Mouse (Mus musculus): Measurements from ENCODE around the gene Gas7. TPM values are rescaled to one million over a fixed set of nuclear protein-coding genes. Genes with fewer than 3 reads are reported as not detected.

The Gas7 gene
- polyA plus RNA-seq, 1 experiment from 2014 or later = 2.7 TPM

DNA sequence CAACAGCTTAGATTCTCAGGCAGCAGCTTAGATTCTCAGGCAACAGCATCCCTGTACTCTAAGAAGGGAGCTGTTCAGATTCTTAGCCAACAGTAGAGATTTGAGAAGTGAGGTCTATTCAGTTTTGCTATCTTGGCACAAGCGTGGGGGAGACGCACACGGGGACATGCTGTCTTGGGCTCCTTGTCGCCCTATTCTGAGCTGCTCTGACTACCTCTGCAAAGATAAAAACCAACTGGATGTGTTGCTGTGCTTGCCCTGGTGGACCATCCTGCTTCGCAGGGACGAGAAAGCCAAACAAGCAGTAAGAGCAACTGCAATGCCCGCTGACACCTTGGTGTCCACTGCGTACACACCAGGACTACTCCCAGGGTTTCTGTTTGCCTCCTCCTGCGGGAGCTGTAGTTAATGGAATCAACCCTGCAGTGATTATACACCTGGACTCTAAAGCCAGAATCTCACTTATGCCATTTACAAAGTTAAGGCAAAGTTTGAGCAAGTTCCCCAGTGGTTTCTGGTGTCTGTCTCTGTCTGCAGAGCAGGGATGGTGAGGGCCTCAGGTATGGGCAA, 198.4 kb downstream of the Gas7 start:
- Histone ChIP-seq H3K27me3 (ENCODE audit: control insufficient read depth, insufficient read depth, low read length) (no peaks in the 10 kb centered on the region), H3K4me1 (ENCODE audit: control insufficient read depth, insufficient read depth, low read length) (peaks cover 5% of the 10 kb centered on the region), H3K4me2 (ENCODE audit: low read depth, severe bottlenecking) (no peak overlapping the region), H3K9ac (ENCODE audit: low read length) (no peak overlapping the region), H3K36me3 (ENCODE audit: control insufficient read depth, insufficient read depth, low read length) (no peaks in the 10 kb centered on the region), H3K9me3 (ENCODE audit: control insufficient read depth, low read length) (no peaks in the 10 kb centered on the region), H3K27ac (replicated peaks; ENCODE audit: low read depth, low read length) (no peak overlapping the region), H3K4me3 (ENCODE audit: low read depth, low read length) (no peak overlapping the region)
- no peak for ATAC-seq (ENCODE audit: insufficient number of reproducible peaks, low FRiP score, low TSS enrichment, low read depth)
- 88% methylated on average over 9 of the region's 9 CpGs for WGBS
- no peak for DNase-seq (ENCODE audit: low spot score)

DNA sequence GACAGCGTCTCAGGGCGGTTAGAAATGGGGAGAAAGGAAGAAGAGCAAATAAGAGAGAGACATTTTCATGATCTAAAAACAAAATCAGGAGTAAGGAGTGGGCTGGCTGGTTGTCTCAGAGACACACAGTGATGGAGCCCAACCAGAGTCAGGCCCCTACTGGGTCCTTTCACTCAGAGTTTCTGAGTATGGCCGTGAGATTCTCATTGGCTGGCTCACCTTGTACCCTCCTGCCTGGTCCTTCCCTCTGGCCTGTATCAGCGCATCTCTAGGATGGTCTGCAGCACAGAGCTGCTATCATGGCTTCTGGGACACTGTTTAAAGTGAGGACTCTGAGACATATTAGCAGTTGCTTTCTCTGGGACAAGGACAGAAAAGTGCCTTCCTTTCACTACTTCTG, 199.3 kb downstream of the Gas7 start:
- ATAC-seq (ENCODE audit: insufficient number of reproducible peaks, low FRiP score, low TSS enrichment, low read depth) = no peak
- Histone ChIP-seq H3K36me3 (ENCODE audit: control insufficient read depth, insufficient read depth, low read length) (no peaks in the 10 kb centered on the region), H3K9ac (ENCODE audit: low read length) (no peak overlapping the region), H3K9me3 (ENCODE audit: control insufficient read depth, low read length) (no peaks in the 10 kb centered on the region), H3K4me3 (ENCODE audit: low read depth, low read length) (no peak overlapping the region), H3K27me3 (ENCODE audit: control insufficient read depth, insufficient read depth, low read length) (no peaks in the 10 kb centered on the region), H3K4me2 (ENCODE audit: low read depth, severe bottlenecking) (no peak overlapping the region), H3K27ac (replicated peaks; ENCODE audit: low read depth, low read length) (no peak overlapping the region), H3K4me1 (ENCODE audit: control insufficient read depth, insufficient read depth, low read length) (peaks cover 5% of the 10 kb centered on the region)
- WGBS = 82% methylated on average over 4 of the region's 4 CpGs
- no peak for DNase-seq (ENCODE audit: low spot score)

DNA sequence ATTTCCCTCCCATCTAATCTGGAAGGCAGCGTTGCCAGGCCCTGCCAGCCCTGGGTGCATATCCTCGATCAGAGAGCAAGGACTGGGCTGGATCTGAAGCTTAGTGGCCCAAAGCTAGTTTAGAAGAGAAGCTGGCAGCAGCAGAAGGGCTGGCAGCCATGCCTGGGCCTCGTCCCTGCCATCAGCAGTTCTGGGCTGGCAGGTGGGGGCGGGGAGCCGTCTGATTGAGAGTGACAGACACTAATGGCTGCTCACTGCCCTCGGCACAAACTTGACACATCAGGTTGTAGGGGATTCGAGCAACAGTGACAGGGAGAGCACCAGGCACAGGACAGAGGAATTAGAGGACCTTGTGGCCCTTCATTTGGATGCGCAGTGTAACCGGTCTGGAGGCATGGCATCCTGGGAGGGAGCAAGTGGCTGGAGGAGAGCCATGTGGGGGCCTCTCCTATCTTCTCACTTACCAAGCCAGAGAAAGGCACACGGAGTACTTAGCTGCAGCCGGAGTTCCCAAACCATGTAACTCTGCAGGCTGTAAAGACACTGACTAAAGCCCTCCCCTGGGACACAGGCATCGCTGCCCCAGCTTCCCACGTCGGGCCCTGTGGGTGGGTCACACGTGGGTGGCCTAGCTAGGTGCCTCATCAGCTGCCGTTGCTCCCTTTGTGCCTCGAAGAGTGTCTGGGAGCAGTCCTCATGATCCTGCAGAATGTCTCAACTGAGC, 200.2 kb downstream of the Gas7 start:
- H3K4me3 ChIP-seq (ENCODE audit: low read depth, low read length) = no peak overlapping the region
- H3K9me3 ChIP-seq (ENCODE audit: control insufficient read depth, low read length) = no peaks in the 10 kb centered on the region
- DNase-seq (ENCODE audit: low spot score) (no peak), ATAC-seq (ENCODE audit: insufficient number of reproducible peaks, low FRiP score, low TSS enrichment, low read depth) (no peak)
- 72% methylated on average over 17 of the region's 17 CpGs for WGBS
- H3K9ac ChIP-seq (ENCODE audit: low read length) = no peak overlapping the region
- no peaks in the 10 kb centered on the region for H3K36me3 ChIP-seq (ENCODE audit: control insufficient read depth, insufficient read depth, low read length)
- H3K4me1 ChIP-seq (ENCODE audit: control insufficient read depth, insufficient read depth, low read length) = peaks cover 5% of the 10 kb centered on the region
- H3K27me3 ChIP-seq (ENCODE audit: control insufficient read depth, insufficient read depth, low read length) = no peaks in the 10 kb centered on the region
- no peak overlapping the region for H3K27ac ChIP-seq (replicated peaks; ENCODE audit: low read depth, low read length)
- no peak overlapping the region for H3K4me2 ChIP-seq (ENCODE audit: low read depth, severe bottlenecking)

- H3K36me3 ChIP-seq (ENCODE audit: control insufficient read depth, insufficient read depth, low read length) = no peaks in the 10 kb centered on the region
- H3K4me3 ChIP-seq (ENCODE audit: low read depth, low read length) = no peak overlapping the region
- no peak for DNase-seq (ENCODE audit: low spot score)
- no peak overlapping the region for H3K9ac ChIP-seq (ENCODE audit: low read length)
- H3K9me3 ChIP-seq (ENCODE audit: control insufficient read depth, low read length) = no peaks in the 10 kb centered on the region
- H3K27me3 ChIP-seq (ENCODE audit: control insufficient read depth, insufficient read depth, low read length) = no peaks in the 10 kb centered on the region
- 86% methylated on average over 7 of the region's 7 CpGs for WGBS
- no peak for ATAC-seq (ENCODE audit: insufficient number of reproducible peaks, low FRiP score, low TSS enrichment, low read depth)
- no peak overlapping the region for H3K27ac ChIP-seq (replicated peaks; ENCODE audit: low read depth, low read length)
- peaks cover 5% of the 10 kb centered on the region for H3K4me1 ChIP-seq (ENCODE audit: control insufficient read depth, insufficient read depth, low read length)
- H3K4me2 ChIP-seq (ENCODE audit: low read depth, severe bottlenecking) = no peak overlapping the region
Observed at GRCm38 (mm10) chr11:67656366-67656765, 201.1 kb downstream of the Gas7 start.

DNA sequence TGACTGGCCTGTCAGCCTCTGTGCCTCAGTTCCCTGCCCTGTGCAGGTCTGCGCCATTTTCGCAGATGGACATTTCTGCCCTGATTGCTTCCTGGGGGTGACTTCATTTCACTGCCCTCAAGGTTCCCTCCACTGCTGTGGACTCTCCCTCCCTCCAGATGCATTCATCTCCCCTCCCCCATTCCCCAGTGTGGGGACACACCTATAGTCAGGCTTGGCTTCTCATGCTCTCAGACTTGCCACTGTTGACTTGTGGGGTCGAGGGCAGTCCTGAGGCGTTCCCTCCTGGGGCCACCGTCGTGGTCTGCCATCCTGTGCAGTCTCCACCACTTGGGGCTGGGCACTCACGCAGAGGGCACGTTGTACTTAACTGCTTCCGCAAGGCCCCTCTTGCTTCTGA, 201.6 kb downstream of the Gas7 start:
- no peak for ATAC-seq (ENCODE audit: insufficient number of reproducible peaks, low FRiP score, low TSS enrichment, low read depth)
- no peak overlapping the region for H3K4me2 ChIP-seq (ENCODE audit: low read depth, severe bottlenecking)
- H3K27me3 ChIP-seq (ENCODE audit: control insufficient read depth, insufficient read depth, low read length) = no peaks in the 10 kb centered on the region
- no peaks in the 10 kb centered on the region for H3K9me3 ChIP-seq (ENCODE audit: control insufficient read depth, low read length)
- no peaks in the 10 kb centered on the region for H3K36me3 ChIP-seq (ENCODE audit: control insufficient read depth, insufficient read depth, low read length)
- no peak overlapping the region for H3K27ac ChIP-seq (replicated peaks; ENCODE audit: low read depth, low read length)
- no peak overlapping the region for H3K4me3 ChIP-seq (ENCODE audit: low read depth, low read length)
- peaks cover 4% of the 10 kb centered on the region for H3K4me1 ChIP-seq (ENCODE audit: control insufficient read depth, insufficient read depth, low read length)
- no peak overlapping the region; the same call in 1 of the 2 replicates for H3K9ac ChIP-seq (ENCODE audit: low read length)
- no peak for DNase-seq (ENCODE audit: low spot score)
- 87% methylated on average over 9 of the region's 9 CpGs for WGBS

- Histone ChIP-seq H3K4me2 (ENCODE audit: low read depth, severe bottlenecking) (no peak overlapping the region), H3K4me3 (ENCODE audit: low read depth, low read length) (no peak overlapping the region), H3K36me3 (ENCODE audit: control insufficient read depth, insufficient read depth, low read length) (no peaks in the 10 kb centered on the region), H3K9me3 (ENCODE audit: control insufficient read depth, low read length) (no peaks in the 10 kb centered on the region), H3K27ac (replicated peaks; ENCODE audit: low read depth, low read length) (no peak overlapping the region), H3K27me3 (ENCODE audit: control insufficient read depth, insufficient read depth, low read length) (no peaks in the 10 kb centered on the region), H3K9ac (ENCODE audit: low read length) (no peak overlapping the region), H3K4me1 (ENCODE audit: control insufficient read depth, insufficient read depth, low read length) (no peaks in the 10 kb centered on the region; the same call in 1 of the 2 replicates)
- DNase-seq (ENCODE audit: low spot score) (peak; percentile 68), ATAC-seq (ENCODE audit: insufficient number of reproducible peaks, low FRiP score, low TSS enrichment, low read depth) (no peak)
- WGBS = 48% methylated on average over 11 of the region's 11 CpGs
Observed at GRCm38 (mm10) chr11:67657685-67658382, 202.6 kb downstream of the Gas7 start.

DNA sequence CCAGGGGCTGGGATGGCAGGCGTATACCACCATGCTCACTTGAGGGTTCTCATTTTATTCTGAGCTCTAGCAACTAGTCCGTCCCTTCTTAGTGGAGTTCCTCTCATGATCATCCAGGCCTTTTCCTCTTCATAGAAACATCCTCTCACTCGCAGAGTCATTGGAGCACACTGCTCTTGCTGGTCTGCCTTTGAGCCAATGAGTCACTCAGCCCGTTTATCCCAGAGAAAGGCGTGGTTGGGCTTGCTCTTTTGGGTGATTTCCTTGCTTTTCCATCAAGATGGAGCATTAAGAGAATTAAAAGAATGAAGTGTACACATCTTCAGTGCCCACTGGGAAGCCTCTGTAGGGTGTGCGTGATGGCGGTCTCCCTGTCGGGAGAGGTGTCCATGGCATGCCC, 206.2 kb downstream of the Gas7 start:
- no peak overlapping the region for H3K27ac ChIP-seq (replicated peaks; ENCODE audit: low read depth, low read length)
- H3K4me1 ChIP-seq (ENCODE audit: control insufficient read depth, insufficient read depth, low read length) = no peaks in the 10 kb centered on the region
- no peaks in the 10 kb centered on the region for H3K27me3 ChIP-seq (ENCODE audit: control insufficient read depth, insufficient read depth, low read length)
- DNase-seq (ENCODE audit: low spot score) (no peak), ATAC-seq (ENCODE audit: insufficient number of reproducible peaks, low FRiP score, low TSS enrichment, low read depth) (no peak)
- WGBS = 91% methylated on average over 8 of the region's 8 CpGs
- no peaks in the 10 kb centered on the region for H3K36me3 ChIP-seq (ENCODE audit: control insufficient read depth, insufficient read depth, low read length)
- no peak overlapping the region for H3K9ac ChIP-seq (ENCODE audit: low read length)
- H3K4me2 ChIP-seq (ENCODE audit: low read depth, severe bottlenecking) = no peak overlapping the region
- H3K9me3 ChIP-seq (ENCODE audit: control insufficient read depth, low read length) = no peaks in the 10 kb centered on the region
- H3K4me3 ChIP-seq (ENCODE audit: low read depth, low read length) = no peak overlapping the region

DNA sequence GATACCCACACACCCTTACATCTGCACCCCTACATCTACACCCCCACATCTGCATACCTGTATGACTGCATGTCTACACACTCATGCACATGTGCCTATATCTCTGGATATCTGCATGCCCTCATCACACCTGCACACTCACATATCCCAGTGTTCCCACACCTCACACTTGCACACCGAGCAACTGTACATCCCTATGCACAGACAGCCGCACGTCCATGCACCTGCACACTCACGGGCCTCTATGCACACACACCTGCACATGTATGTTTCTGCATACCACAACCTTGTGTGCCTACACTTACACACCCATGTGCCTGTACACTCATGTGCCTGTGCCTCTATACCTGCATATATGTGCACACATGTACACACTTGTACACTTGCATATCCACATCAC, 208.2 kb downstream of the Gas7 start:
- Histone ChIP-seq H3K4me1 (ENCODE audit: control insufficient read depth, insufficient read depth, low read length) (no peaks in the 10 kb centered on the region), H3K9ac (ENCODE audit: low read length) (no peak overlapping the region), H3K27ac (replicated peaks; ENCODE audit: low read depth, low read length) (no peak overlapping the region), H3K27me3 (ENCODE audit: control insufficient read depth, insufficient read depth, low read length) (no peaks in the 10 kb centered on the region), H3K9me3 (ENCODE audit: control insufficient read depth, low read length) (no peaks in the 10 kb centered on the region), H3K4me2 (ENCODE audit: low read depth, severe bottlenecking) (no peak overlapping the region), H3K36me3 (ENCODE audit: control insufficient read depth, insufficient read depth, low read length) (no peaks in the 10 kb centered on the region), H3K4me3 (ENCODE audit: low read depth, low read length) (no peak overlapping the region)
- 95% methylated on average over 4 of the region's 4 CpGs for WGBS
- no peak for ATAC-seq (ENCODE audit: insufficient number of reproducible peaks, low FRiP score, low TSS enrichment, low read depth)
- no peak for DNase-seq (ENCODE audit: low spot score)
